Mouse (Mus musculus): ENCODE data around the gene Stac3. TPM values are rescaled to one million over a fixed set of nuclear protein-coding genes. Genes with fewer than 3 reads are reported as not detected.
A peak's percentile ranks its signal among the peaks of the same experiment; 100 is the strongest.

Gene Stac3
- polyA plus RNA-seq, 1 experiment from 2014 or later = 0.21 TPM

DNA sequence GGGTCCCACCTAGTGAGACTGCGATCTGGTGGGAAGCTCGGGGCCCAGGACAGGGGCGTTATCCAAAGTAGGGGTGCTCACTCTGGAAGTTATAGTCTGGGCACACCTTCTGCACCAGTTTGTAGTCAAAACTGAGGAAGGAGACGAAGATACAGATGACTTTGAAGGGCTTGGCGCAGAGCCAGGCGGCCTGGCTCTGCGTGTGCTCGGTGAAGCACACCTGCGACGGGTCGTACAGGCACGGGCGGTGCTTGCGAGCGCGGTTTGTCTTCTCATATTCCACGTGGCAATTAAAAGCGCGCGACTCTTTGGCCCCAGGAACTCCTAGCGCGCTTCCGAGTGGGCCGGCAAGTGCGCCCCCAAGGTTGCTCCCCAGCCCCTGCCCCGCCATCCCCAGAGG is 24.6 kb downstream of the Stac3 start:
- Histone ChIP-seq H3K27me3 (ENCODE audit: control insufficient read depth, insufficient read depth, low read length) (peaks cover 67% of the 10 kb centered on the region), H3K36me3 (ENCODE audit: control insufficient read depth, insufficient read depth, low read length) (no peaks in the 10 kb centered on the region), H3K9ac (ENCODE audit: low read length) (no peak overlapping the region), H3K4me1 (ENCODE audit: control insufficient read depth, insufficient read depth, low read length) (peaks cover 48% of the 10 kb centered on the region), H3K27ac (replicated peaks; ENCODE audit: low read depth, low read length) (no peak overlapping the region), H3K4me3 (ENCODE audit: low read depth, low read length) (peak overlapping the region; percentile 22), H3K4me2 (ENCODE audit: low read depth, severe bottlenecking) (peak overlapping the region; percentile 37; the same call in 1 of the 2 replicates), H3K9me3 (ENCODE audit: control insufficient read depth, low read length) (no peaks in the 10 kb centered on the region)
- WGBS = 2% methylated on average over 26 of the region's 26 CpGs
- DNase-seq (ENCODE audit: low spot score) (peak; percentile 40), ATAC-seq (ENCODE audit: insufficient number of reproducible peaks, low FRiP score, low TSS enrichment, low read depth) (no peak)

GRCm38 (mm10) chr10:127526681-127527080 is 25.2 kb downstream of the Stac3 start:
- Histone ChIP-seq H3K36me3 (ENCODE audit: control insufficient read depth, insufficient read depth, low read length) (no peaks in the 10 kb centered on the region), H3K4me2 (ENCODE audit: low read depth, severe bottlenecking) (peak overlapping the region; percentile 37), H3K4me3 (ENCODE audit: low read depth, low read length) (peak overlapping the region; percentile 22), H3K4me1 (ENCODE audit: control insufficient read depth, insufficient read depth, low read length) (peaks cover 47% of the 10 kb centered on the region), H3K27ac (replicated peaks; ENCODE audit: low read depth, low read length) (no peak overlapping the region), H3K27me3 (ENCODE audit: control insufficient read depth, insufficient read depth, low read length) (peaks cover 73% of the 10 kb centered on the region), H3K9ac (ENCODE audit: low read length) (no peak overlapping the region), H3K9me3 (ENCODE audit: control insufficient read depth, low read length) (no peaks in the 10 kb centered on the region)
- ATAC-seq (ENCODE audit: insufficient number of reproducible peaks, low FRiP score, low TSS enrichment, low read depth) = no peak
- under 1% methylated on average over 26 of the region's 26 CpGs for WGBS
- DNase-seq (ENCODE audit: low spot score) = peak; percentile 75

- Histone ChIP-seq H3K36me3 (ENCODE audit: control insufficient read depth, insufficient read depth, low read length) (no peaks in the 10 kb centered on the region), H3K27ac (replicated peaks; ENCODE audit: low read depth, low read length) (no peak overlapping the region), H3K4me3 (ENCODE audit: low read depth, low read length) (no peak overlapping the region), H3K27me3 (ENCODE audit: control insufficient read depth, insufficient read depth, low read length) (peaks cover 81% of the 10 kb centered on the region), H3K4me2 (ENCODE audit: low read depth, severe bottlenecking) (no peak overlapping the region), H3K9me3 (ENCODE audit: control insufficient read depth, low read length) (no peaks in the 10 kb centered on the region), H3K4me1 (ENCODE audit: control insufficient read depth, insufficient read depth, low read length) (peaks cover 49% of the 10 kb centered on the region), H3K9ac (ENCODE audit: low read length) (no peak overlapping the region)
- WGBS = 3% methylated on average over 17 of the region's 17 CpGs
- ATAC-seq (ENCODE audit: insufficient number of reproducible peaks, low FRiP score, low TSS enrichment, low read depth) (no peak), DNase-seq (ENCODE audit: low spot score) (peak; percentile 37)
These were observed 26.0 kb downstream of the Stac3 start for GRCm38 (mm10) chr10:127527481-127527880.

DNA sequence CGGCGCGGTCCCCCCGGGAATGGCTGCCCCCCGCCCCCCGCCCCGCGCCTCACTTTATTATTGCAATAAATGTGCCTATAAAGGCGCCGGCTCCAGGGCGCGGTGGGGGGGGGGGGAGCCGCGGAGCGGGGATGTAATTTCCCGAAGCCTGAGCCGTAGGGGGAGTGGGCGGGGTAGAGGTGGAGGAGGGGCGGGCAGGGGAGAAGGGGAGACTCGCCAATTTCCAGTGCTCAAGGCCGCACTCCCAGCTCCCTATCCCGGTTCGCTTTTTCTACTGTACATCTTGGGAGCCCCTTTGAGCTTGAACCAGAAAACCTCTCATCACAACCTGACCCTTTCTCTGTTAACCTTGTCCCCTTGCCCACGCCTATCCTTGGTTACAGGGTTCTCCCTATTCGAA is 29.5 kb downstream of the Stac3 start:
- ATAC-seq (ENCODE audit: insufficient number of reproducible peaks, low FRiP score, low TSS enrichment, low read depth) (no peak), DNase-seq (ENCODE audit: low spot score) (no peak)
- peaks cover 47% of the 10 kb centered on the region for H3K4me1 ChIP-seq (ENCODE audit: control insufficient read depth, insufficient read depth, low read length)
- under 1% methylated on average over 15 of the region's 25 CpGs for whole genome bisulfite sequencing
- H3K27ac ChIP-seq (replicated peaks; ENCODE audit: low read depth, low read length) = no peak overlapping the region
- H3K4me2 ChIP-seq (ENCODE audit: low read depth, severe bottlenecking) = peak overlapping the region; percentile 49
- H3K9ac ChIP-seq (ENCODE audit: low read length) = peak overlapping the region; percentile 19; the same call in 1 of the 2 replicates
- H3K4me3 ChIP-seq (ENCODE audit: low read depth, low read length) = peak overlapping the region; percentile 12
- no peaks in the 10 kb centered on the region for H3K9me3 ChIP-seq (ENCODE audit: control insufficient read depth, low read length)
- peaks cover 100% of the 10 kb centered on the region for H3K27me3 ChIP-seq (ENCODE audit: control insufficient read depth, insufficient read depth, low read length)
- no peaks in the 10 kb centered on the region for H3K36me3 ChIP-seq (ENCODE audit: control insufficient read depth, insufficient read depth, low read length)

DNA sequence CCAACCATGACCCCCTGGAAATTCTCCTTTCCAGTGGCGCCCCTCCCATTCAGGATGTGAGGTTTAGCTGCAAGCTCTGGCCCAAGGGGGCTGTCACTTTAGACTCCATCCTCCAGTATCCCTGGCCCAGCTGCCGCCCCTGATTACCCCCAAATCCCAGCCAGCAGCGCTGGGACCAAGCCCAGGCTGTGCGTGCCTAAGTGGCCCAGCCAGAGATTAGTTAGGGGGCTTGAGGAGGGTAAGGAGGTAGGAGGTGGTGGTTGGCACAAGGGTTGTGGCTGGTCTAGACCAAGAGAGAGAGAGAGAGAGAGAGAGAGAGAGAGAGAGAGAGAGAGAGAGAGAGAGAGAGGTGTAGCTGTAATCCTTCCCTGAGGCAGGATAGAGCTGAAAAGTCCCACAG is 30.1 kb downstream of the Stac3 start:
- no peak overlapping the region for H3K27ac ChIP-seq (replicated peaks; ENCODE audit: low read depth, low read length)
- H3K4me3 ChIP-seq (ENCODE audit: low read depth, low read length) = no peak overlapping the region
- ATAC-seq (ENCODE audit: insufficient number of reproducible peaks, low FRiP score, low TSS enrichment, low read depth) (no peak), DNase-seq (ENCODE audit: low spot score) (no peak)
- H3K4me2 ChIP-seq (ENCODE audit: low read depth, severe bottlenecking) = peak overlapping the region; percentile 49; the same call in 1 of the 2 replicates
- WGBS = 0% methylated on average over 4 of the region's 4 CpGs
- H3K4me1 ChIP-seq (ENCODE audit: control insufficient read depth, insufficient read depth, low read length) = peaks cover 41% of the 10 kb centered on the region
- no peaks in the 10 kb centered on the region for H3K36me3 ChIP-seq (ENCODE audit: control insufficient read depth, insufficient read depth, low read length)
- H3K9me3 ChIP-seq (ENCODE audit: control insufficient read depth, low read length) = no peaks in the 10 kb centered on the region
- peaks cover 100% of the 10 kb centered on the region for H3K27me3 ChIP-seq (ENCODE audit: control insufficient read depth, insufficient read depth, low read length)
- no peak overlapping the region for H3K9ac ChIP-seq (ENCODE audit: low read length)

GRCm38 (mm10) chr10:127534036-127534928 is 32.8 kb downstream of the Stac3 start, which contains the start of gene Nxph4:
Gene Nxph4, minus strand, starts transcription at chr10:127534559.
- DNase-seq (ENCODE audit: low spot score) (peak; percentile 51), ATAC-seq (ENCODE audit: insufficient number of reproducible peaks, low FRiP score, low TSS enrichment, low read depth) (no peak)
- H3K27ac ChIP-seq (replicated peaks; ENCODE audit: low read depth, low read length) = no peak within 1 kb of the TSS
- H3K4me2 ChIP-seq (ENCODE audit: low read depth, severe bottlenecking) = peak within 1 kb of the TSS; percentile 74
- WGBS = 1% methylated on average over 49 of the region's 78 CpGs
- H3K27me3 ChIP-seq (ENCODE audit: control insufficient read depth, insufficient read depth, low read length) = peaks cover 73% of the 10 kb centered on the region
- H3K4me1 ChIP-seq (ENCODE audit: control insufficient read depth, insufficient read depth, low read length) = peaks cover 30% of the 10 kb centered on the region
- no peaks in the 10 kb centered on the region for H3K36me3 ChIP-seq (ENCODE audit: control insufficient read depth, insufficient read depth, low read length)
- H3K4me3 ChIP-seq (ENCODE audit: low read depth, low read length) = peak within 1 kb of the TSS; percentile 34
- H3K9me3 ChIP-seq (ENCODE audit: control insufficient read depth, low read length) = no peaks in the 10 kb centered on the region
- H3K9ac ChIP-seq (ENCODE audit: low read length) = no peak within 1 kb of the TSS

DNA sequence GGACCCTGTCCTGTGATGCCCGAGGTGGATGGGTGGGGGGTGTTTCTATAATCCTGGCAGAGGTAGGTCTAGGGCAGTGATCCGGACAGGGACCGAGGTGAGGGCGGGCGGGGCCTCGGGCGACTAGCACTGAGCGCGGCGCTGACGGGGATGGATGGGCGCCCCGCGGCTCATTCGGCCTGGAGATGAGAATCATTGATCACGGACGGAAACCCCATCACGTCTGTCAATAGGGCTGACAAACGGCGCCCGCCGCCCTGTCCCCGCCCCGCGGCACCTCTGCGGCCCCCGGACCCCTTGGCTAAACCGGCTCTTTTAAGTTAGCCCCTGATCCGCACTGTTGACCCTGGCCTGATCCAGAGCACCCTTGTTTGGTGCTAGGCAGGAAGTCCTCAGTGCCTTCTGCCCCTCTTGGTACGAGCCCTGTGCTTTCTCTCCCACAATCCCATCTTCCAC is 33.5 kb downstream of the Stac3 start:
- DNase-seq (ENCODE audit: low spot score) (no peak), ATAC-seq (ENCODE audit: insufficient number of reproducible peaks, low FRiP score, low TSS enrichment, low read depth) (no peak)
- H3K4me1 ChIP-seq (ENCODE audit: control insufficient read depth, insufficient read depth, low read length) = peaks cover 30% of the 10 kb centered on the region
- H3K36me3 ChIP-seq (ENCODE audit: control insufficient read depth, insufficient read depth, low read length) = no peaks in the 10 kb centered on the region
- no peaks in the 10 kb centered on the region for H3K9me3 ChIP-seq (ENCODE audit: control insufficient read depth, low read length)
- H3K27me3 ChIP-seq (ENCODE audit: control insufficient read depth, insufficient read depth, low read length) = peaks cover 66% of the 10 kb centered on the region
- no peak overlapping the region for H3K27ac ChIP-seq (replicated peaks; ENCODE audit: low read depth, low read length)
- H3K4me3 ChIP-seq (ENCODE audit: low read depth, low read length) = peak overlapping the region; percentile 34
- peak overlapping the region; percentile 74 for H3K4me2 ChIP-seq (ENCODE audit: low read depth, severe bottlenecking)
- WGBS = under 1% methylated on average over 25 of the region's 30 CpGs
- H3K9ac ChIP-seq (ENCODE audit: low read length) = no peak overlapping the region

GRCm38 (mm10) chr10:127536586-127537314 is 35.3 kb downstream of the Stac3 start:
- ATAC-seq (ENCODE audit: insufficient number of reproducible peaks, low FRiP score, low TSS enrichment, low read depth) (no peak; the same call in 1 of the 2 replicates), DNase-seq (ENCODE audit: low spot score) (peak; percentile 57)
- Histone ChIP-seq H3K9me3 (ENCODE audit: control insufficient read depth, low read length) (no peaks in the 10 kb centered on the region), H3K4me3 (ENCODE audit: low read depth, low read length) (no peak overlapping the region), H3K4me1 (ENCODE audit: control insufficient read depth, insufficient read depth, low read length) (peaks cover 20% of the 10 kb centered on the region), H3K36me3 (ENCODE audit: control insufficient read depth, insufficient read depth, low read length) (peaks cover 9% of the 10 kb centered on the region; the same call in 1 of the 2 replicates), H3K27me3 (ENCODE audit: control insufficient read depth, insufficient read depth, low read length) (peaks cover 48% of the 10 kb centered on the region), H3K4me2 (ENCODE audit: low read depth, severe bottlenecking) (no peak overlapping the region), H3K27ac (replicated peaks; ENCODE audit: low read depth, low read length) (no peak overlapping the region), H3K9ac (ENCODE audit: low read length) (no peak overlapping the region)
- WGBS = 16% methylated on average over 8 of the region's 8 CpGs
